Mouse (Mus musculus): Measurements from ENCODE around the gene Edem3. TPM values are rescaled to one million over a fixed set of nuclear protein-coding genes. Genes with fewer than 3 reads are reported as not detected.

Edem3 gene
- polyA plus RNA-seq, 1 experiment from 2014 or later: 11.1 TPM

DNA sequence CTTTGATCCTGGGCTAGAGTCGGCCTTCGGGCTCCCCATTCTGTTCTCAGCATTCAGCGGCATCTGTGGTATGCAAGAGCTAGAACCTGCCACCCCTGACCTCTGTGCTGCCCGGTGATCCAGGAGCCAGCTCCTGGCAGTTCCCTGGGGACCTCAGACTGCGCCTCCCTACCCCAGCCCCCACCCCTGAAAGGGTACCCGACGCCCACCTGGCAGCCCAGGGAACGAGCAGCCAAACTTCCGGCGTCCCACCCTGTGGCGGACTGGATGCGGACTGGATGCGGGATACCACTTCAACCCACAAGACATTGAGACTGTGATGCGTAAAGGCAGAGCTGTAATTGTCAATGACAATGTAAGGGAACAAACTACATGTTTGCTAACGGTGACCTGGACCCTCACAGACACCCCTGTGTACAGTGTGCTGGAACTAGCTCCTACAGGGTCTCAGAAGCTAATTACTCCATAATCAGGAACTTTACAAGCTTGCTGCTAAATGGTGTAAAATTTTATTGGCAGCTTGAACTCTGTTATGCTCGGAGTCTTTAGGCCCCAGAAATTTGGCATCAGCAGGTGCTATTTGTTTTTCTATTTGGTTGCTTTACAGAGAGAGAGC, 94.9 kb downstream of the Edem3 start:
- no peak overlapping the region for H3K9ac ChIP-seq
- no peak for ATAC-seq (ENCODE audit: extremely low read depth, insufficient number of reproducible peaks, low FRiP score, low TSS enrichment)
- no peaks in the 10 kb centered on the region for H3K4me1 ChIP-seq
- no peaks in the 10 kb centered on the region for H3K9me3 ChIP-seq
- H3K36me3 ChIP-seq: no peaks in the 10 kb centered on the region
- no peak overlapping the region for H3K4me2 ChIP-seq
- H3K27ac ChIP-seq (replicated peaks): no peak overlapping the region
- WGBS: 73% methylated on average over 16 of the region's 16 CpGs
- no peaks in the 10 kb centered on the region for H3K27me3 ChIP-seq (replicated peaks)
- H3K4me3 ChIP-seq: no peak overlapping the region

DNA sequence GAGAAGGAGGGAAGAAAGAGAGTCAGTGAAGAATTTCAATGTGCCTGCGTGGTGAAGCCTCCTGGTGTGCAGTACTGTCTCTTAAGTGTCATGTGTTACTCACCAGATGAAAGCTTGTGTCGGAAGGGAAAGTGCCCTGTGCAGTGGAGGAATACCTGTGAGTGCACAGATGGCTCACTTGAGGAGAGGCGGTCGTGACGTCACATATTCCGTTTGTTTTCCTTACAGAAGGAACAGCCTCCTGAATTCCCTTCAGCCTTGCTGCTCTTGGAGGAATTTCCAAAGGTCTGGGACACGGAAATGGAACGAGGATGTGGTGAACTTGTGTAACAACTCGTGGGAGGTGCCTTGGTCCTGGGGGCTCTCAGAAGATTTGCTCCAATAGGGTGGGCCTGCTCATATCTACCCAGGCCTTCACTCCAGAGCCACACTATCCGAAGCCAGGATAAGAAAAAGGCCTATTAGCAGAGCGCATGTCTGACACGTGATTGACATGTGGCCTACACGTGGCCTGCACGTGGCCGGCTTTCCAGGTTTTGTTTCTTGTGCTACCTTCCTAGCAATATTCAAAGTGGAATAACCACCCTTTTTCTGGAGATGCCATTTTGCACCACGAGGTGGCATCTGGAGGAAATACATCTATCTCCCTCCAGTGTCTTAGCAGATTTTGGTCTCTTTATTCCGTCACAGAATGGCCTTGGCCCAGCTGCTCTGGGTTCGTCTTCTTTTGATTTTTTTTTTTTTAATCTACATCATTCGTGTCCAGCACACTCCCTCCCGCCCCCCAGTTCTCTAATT, 96.1 kb downstream of the Edem3 start:
- Histone ChIP-seq H3K4me2 (no peak overlapping the region), H3K9ac (no peak overlapping the region), H3K27me3 (replicated peaks) (no peaks in the 10 kb centered on the region), H3K27ac (replicated peaks) (no peak overlapping the region), H3K9me3 (no peaks in the 10 kb centered on the region), H3K4me3 (no peak overlapping the region), H3K4me1 (no peaks in the 10 kb centered on the region), H3K36me3 (no peaks in the 10 kb centered on the region)
- WGBS: 77% methylated on average over 20 of the region's 20 CpGs
- no peak for ATAC-seq (ENCODE audit: extremely low read depth, insufficient number of reproducible peaks, low FRiP score, low TSS enrichment)

DNA sequence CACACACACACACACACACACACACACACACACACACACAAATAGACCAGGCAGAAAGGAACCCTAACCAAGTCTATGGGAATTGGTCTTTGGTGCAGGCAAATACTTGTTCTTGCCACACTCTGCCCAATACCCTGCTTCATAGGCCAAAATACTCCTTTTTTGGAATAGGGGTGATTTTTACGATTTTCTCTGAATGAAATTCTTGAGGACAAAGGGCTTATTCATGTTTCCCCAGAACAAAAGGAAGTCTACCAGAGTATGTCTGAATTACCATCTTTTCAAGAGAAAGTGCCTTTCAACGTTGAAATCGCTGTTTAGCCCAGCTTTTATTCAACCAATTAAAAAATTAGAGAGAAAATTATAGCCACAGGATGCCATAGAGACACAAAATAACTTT, 96.8 kb downstream of the Edem3 start:
- no peak overlapping the region for H3K9ac ChIP-seq
- peaks cover 5% of the 10 kb centered on the region for H3K4me1 ChIP-seq
- no peaks in the 10 kb centered on the region for H3K9me3 ChIP-seq
- H3K27ac ChIP-seq (replicated peaks): no peak overlapping the region
- ATAC-seq (ENCODE audit: extremely low read depth, insufficient number of reproducible peaks, low FRiP score, low TSS enrichment): no peak
- H3K36me3 ChIP-seq: no peaks in the 10 kb centered on the region
- no peak overlapping the region for H3K4me3 ChIP-seq
- H3K27me3 ChIP-seq (replicated peaks): no peaks in the 10 kb centered on the region
- 77% methylated on average over 3 of the region's 3 CpGs for WGBS
- H3K4me2 ChIP-seq: no peak overlapping the region

DNA sequence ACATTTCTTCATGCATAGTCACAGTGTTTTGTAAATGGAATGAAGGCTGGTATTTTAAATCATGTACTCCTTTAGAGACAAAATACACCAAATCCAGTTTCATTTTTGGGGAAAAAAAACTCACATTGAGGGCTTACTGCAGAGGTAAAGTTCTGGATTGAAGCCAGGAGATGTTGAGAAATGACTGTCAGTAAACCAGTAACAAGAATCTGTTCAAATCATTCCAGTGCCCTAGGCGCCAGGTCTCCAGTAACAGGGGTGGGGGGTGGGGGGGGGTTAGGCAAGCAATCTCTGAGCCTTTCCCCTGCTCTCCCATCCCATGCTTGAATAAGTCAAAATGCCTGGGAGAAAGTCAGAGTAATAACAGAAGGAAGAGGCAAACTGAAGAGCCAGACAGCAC, 100.4 kb downstream of the Edem3 start:
- Histone ChIP-seq H3K27me3 (replicated peaks) (no peaks in the 10 kb centered on the region), H3K4me2 (no peak overlapping the region), H3K4me3 (no peak overlapping the region), H3K36me3 (no peaks in the 10 kb centered on the region), H3K9me3 (no peaks in the 10 kb centered on the region), H3K9ac (no peak overlapping the region), H3K27ac (replicated peaks) (no peak overlapping the region), H3K4me1 (peaks cover 16% of the 10 kb centered on the region)
- no peak for ATAC-seq (ENCODE audit: extremely low read depth, insufficient number of reproducible peaks, low FRiP score, low TSS enrichment)
- 76% methylated on average over 1 of the region's 1 CpGs for WGBS

DNA sequence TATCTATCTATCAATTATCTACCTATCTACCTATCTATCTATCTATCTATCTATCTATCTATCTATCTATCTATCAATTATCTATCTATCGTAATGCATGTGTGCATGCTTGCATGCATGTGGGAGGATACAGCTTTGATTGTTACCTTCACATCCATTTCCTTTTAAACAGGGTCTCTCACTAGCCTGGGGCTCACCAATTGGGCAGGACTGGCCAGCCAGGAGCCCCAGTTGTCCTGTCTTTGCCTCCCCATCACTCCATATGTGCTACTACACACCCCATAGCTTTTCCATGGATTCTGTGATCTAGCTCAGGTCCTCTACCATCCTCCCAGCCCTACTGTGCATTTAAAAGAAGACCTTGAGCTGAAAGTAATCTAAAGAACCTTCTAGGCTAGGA, 103.3 kb downstream of the Edem3 start:
- 89% methylated on average over 1 of the region's 1 CpGs for WGBS
- peaks cover 18% of the 10 kb centered on the region for H3K4me1 ChIP-seq
- no peak for ATAC-seq (ENCODE audit: extremely low read depth, insufficient number of reproducible peaks, low FRiP score, low TSS enrichment)

DNA sequence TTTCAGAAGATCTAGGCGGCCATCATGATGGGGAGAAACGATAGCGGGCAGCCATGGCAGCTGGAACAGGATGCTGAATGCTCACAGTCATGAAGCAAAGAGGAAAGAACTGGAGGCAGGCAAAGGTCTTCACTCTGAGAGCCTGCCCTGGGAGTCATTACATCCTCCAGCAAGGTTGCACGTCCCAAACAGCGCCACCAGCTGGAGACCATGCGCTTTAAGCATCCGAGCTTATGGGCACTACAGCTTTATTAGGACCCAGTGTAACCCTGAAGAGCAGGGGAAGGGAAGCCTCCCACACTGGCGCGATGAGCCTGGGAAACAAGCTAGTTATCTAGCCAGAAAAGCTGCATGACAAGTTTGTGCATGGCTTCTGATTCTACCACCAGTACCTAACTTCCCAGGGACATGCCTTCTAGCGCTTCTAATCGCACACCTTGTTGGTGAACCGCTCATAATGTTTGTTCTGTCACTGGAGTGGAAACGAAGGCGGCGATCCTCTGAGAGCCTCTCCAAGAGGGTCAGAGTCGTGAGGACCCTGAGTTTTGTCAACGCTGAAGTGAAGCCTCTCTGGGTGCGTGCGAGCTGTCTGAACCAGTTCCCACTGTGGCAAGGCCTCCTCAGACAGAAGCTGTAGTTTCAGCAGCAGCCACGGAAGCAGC, 106.3 kb downstream of the Edem3 start:
- no peak overlapping the region for H3K4me2 ChIP-seq
- peaks cover 31% of the 10 kb centered on the region for H3K4me1 ChIP-seq
- no peaks in the 10 kb centered on the region for H3K36me3 ChIP-seq
- H3K27me3 ChIP-seq (replicated peaks): no peaks in the 10 kb centered on the region
- H3K9ac ChIP-seq: no peak overlapping the region
- no peak overlapping the region for H3K4me3 ChIP-seq
- no peak for ATAC-seq (ENCODE audit: extremely low read depth, insufficient number of reproducible peaks, low FRiP score, low TSS enrichment)
- H3K27ac ChIP-seq (replicated peaks): no peak overlapping the region
- 56% methylated on average over 20 of the region's 20 CpGs for WGBS
- no peaks in the 10 kb centered on the region for H3K9me3 ChIP-seq

More for the DNA sequence above, 103.3 kb downstream of the Edem3 start:
- H3K4me2 ChIP-seq: no peak overlapping the region
- H3K27me3 ChIP-seq (replicated peaks): no peaks in the 10 kb centered on the region
- H3K9ac ChIP-seq: no peak overlapping the region
- H3K36me3 ChIP-seq: no peaks in the 10 kb centered on the region
- no peak overlapping the region for H3K4me3 ChIP-seq
- no peaks in the 10 kb centered on the region for H3K9me3 ChIP-seq
- no peak overlapping the region for H3K27ac ChIP-seq (replicated peaks)

DNA sequence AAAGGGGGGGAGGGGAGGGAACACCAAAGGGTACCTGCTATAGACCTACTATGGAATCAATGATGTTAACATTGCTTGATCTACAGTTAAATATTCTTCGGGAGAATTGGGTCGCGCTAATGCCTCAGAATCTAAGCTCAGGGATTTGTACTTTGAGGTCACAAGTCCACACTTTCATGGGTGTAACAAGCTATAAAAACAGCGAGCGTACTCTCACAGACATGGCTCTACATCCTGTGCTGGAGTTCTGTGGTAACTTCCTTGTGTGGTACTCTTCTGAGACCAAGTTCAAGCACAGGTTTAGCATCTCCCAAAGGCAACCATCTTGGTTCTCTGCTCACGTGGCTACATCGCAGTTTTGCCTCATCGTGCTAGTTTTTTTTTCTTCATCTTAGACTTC, 106.9 kb downstream of the Edem3 start:
- ATAC-seq (ENCODE audit: extremely low read depth, insufficient number of reproducible peaks, low FRiP score, low TSS enrichment): no peak
- Histone ChIP-seq H3K9ac (no peak overlapping the region), H3K4me3 (no peak overlapping the region), H3K36me3 (no peaks in the 10 kb centered on the region), H3K4me2 (no peak overlapping the region), H3K27me3 (replicated peaks) (no peaks in the 10 kb centered on the region), H3K9me3 (no peaks in the 10 kb centered on the region), H3K4me1 (peaks cover 24% of the 10 kb centered on the region), H3K27ac (replicated peaks) (no peak overlapping the region)
- WGBS: 88% methylated on average over 8 of the region's 8 CpGs

DNA sequence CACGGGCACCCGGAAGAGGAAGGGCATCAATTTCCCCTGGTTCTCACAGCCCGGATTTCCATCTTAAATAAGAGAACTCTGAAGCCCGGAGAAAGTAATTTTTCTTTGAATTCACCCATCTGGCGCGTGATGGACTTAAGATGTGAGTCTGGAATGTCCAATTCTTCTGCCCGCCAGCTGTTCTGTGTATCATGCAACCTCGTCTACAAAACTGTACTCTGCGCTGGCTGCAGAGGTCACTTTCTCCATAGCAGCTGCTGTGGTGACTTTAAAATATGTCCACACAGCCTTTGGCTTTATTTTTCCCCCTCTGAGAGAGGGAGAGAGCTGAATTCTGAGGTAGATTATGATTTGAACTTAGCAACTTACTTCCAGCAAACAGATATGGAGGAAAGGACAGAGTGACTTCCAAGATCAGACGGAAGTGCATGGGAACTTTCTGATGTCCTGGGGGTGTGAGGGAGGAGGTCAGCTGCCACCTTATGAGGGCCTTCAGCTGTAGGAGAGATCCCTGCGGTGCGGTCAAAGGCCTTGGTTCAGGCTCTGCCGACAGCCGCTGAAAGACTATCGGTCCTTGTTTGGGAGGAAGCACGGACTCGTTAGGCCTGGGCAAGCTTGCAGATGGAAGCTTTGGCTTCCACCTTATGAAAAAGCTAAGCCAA, 108.1 kb downstream of the Edem3 start:
- no peak overlapping the region for H3K4me2 ChIP-seq
- 0 out of 2 replicates have a peak overlapping the region, but pooled peaks have one; percentile 13 for H3K27ac ChIP-seq (replicated peaks)
- H3K4me1 ChIP-seq: peaks cover 15% of the 10 kb centered on the region
- no peak for ATAC-seq (ENCODE audit: extremely low read depth, insufficient number of reproducible peaks, low FRiP score, low TSS enrichment)
- H3K36me3 ChIP-seq: no peaks in the 10 kb centered on the region
- H3K4me3 ChIP-seq: no peak overlapping the region
- 72% methylated on average over 17 of the region's 17 CpGs for WGBS
- H3K9me3 ChIP-seq: no peaks in the 10 kb centered on the region
- H3K27me3 ChIP-seq (replicated peaks): no peaks in the 10 kb centered on the region
- no peak overlapping the region for H3K9ac ChIP-seq

DNA sequence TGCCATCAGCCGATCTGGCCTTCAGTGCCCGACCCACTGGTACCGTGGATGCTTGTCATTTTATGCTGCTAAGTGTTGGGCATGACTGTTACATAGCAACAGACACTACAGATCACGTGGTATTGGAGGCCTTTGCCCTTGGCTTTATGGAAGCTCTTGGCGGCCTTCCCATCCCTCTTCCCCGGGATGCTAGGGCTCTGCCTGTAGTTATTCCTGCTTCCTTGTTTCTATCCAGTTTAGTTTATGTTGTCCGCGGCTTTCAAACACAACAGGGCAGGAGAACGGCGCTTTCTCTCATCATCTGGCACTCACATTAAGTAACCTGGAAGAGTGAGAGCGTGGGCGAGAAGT, 108.6 kb downstream of the Edem3 start:
- Histone ChIP-seq H3K36me3 (no peaks in the 10 kb centered on the region), H3K27me3 (replicated peaks) (no peaks in the 10 kb centered on the region), H3K27ac (replicated peaks) (0 out of 2 replicates have a peak overlapping the region, but pooled peaks have one; percentile 13), H3K4me3 (no peak overlapping the region), H3K4me2 (no peak overlapping the region), H3K9ac (no peak overlapping the region), H3K9me3 (no peaks in the 10 kb centered on the region), H3K4me1 (peaks cover 15% of the 10 kb centered on the region)
- whole genome bisulfite sequencing: 66% methylated on average over 12 of the region's 12 CpGs
- no peak for ATAC-seq (ENCODE audit: extremely low read depth, insufficient number of reproducible peaks, low FRiP score, low TSS enrichment)

DNA sequence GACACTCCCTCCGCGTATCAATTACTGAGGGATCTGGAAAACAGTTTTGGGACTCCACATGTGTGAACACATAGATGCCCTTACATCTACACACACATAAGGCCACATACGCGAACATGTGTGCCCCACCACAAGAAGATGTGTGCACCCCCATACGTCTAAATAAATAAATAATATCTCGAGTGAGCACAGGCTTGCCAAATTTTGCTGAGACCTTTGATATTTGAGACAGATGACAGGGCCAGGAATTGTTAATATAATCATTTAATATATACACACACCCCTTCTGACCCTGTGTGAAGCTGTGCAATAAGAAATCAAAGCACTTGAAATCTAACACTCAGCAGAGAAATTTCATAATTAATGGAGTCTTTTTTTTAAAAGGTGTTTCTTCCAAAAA, 109.2 kb downstream of the Edem3 start:
- no peak for ATAC-seq (ENCODE audit: extremely low read depth, insufficient number of reproducible peaks, low FRiP score, low TSS enrichment)
- Histone ChIP-seq H3K27me3 (replicated peaks) (no peaks in the 10 kb centered on the region), H3K36me3 (no peaks in the 10 kb centered on the region), H3K27ac (replicated peaks) (no peak overlapping the region), H3K4me1 (peaks cover 15% of the 10 kb centered on the region), H3K4me2 (no peak overlapping the region), H3K9ac (no peak overlapping the region), H3K4me3 (no peak overlapping the region), H3K9me3 (no peaks in the 10 kb centered on the region)
- 86% methylated on average over 6 of the region's 6 CpGs for WGBS
